Mouse (Mus musculus): ENCODE measurements around the gene Gm3685.
"Not testable (repeated sequence)": the region's sequence is repeated elsewhere in the genome, so short reads cannot be mapped to it uniquely, and the experiment has no call there.

Gm3685 gene

GRCm38 (mm10) chr14:7044870-7045269 is at the start of gene Gm3685:
Gm3685 (minus strand) TSS chr14:7044970.
- in situ Hi-C loops (cut with MboI, MseI): not testable (repeated sequence)

GRCm38 (mm10) chr14:7026781-7027749 is 17.7 kb downstream of the Gm3685 start, which contains the start of gene Gm10406:
Gm10406 (minus strand) TSS chr14:7027449.
- in situ Hi-C loops (cut with MboI, MseI): not testable (repeated sequence)

- in situ Hi-C loops (cut with MboI, MseI): not testable (repeated sequence)
Measured at GRCm38 (mm10) chr14:7026274-7026673, 18.5 kb downstream of the Gm3685 start.
